In the genomic region with DNA sequence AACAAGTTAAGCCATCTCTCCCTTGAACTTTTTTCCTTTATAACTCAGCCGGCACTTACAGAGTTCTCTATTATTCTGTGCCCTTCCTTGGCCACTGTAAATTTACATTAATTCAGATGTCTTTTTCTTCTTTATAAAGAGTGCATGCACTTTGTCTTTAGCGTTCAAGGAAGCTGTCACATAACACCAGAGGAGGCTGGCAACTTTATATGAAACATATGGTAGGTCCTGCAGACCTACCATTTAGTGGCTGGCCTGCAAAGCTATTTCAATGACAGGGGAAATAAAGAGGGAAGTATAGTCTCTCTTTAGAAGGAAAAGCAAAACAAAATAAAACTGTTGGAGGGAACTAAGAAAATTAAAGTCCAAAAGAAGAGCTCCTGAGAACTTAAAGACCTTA, we compare ENCODE assay signal across 29 mouse cellular contexts.
DNase-seq lines count a peak whose midpoint lies in the region; ATAC-seq lines count a peak whose summit lies in the region.
"Had no signal": no experiment of that assay in that cellular context is flagged by ENCODE, and none has a peak within 500 bp of the region (broad histone marks: within the 10 kb centered on the region; RNA-seq: fewer than 3 reads in every experiment).

No protein-coding gene starts in this region.

- H3K27me3 ChIP-seq in embryonic facial prominence, embryonic 11.5 days (ENCODE audit: control insufficient read depth, insufficient read depth, low read length), result no peaks in the 10 kb centered on the region
- no peaks in the 10 kb centered on the region for H3K27me3 ChIP-seq in embryonic facial prominence, embryonic 10.5 days (replicated peaks; ENCODE audit: low read depth, poor library complexity, severe bottlenecking)
- H3K27me3 ChIP-seq: embryonic facial prominence, embryonic 12.5 days; embryonic facial prominence, embryonic 15.5 days; forebrain, embryonic 12.5 days; forebrain, embryonic 15.5 days; heart, embryonic 13.5 days; hindbrain, embryonic 12.5 days; hindbrain, embryonic 15.5 days; intestine, embryonic 15.5 days had no signal

- no peak overlapping the region for H3K9ac ChIP-seq in embryonic facial prominence, embryonic 11.5 days (replicated peaks; ENCODE audit: low read length)
- H3K9ac ChIP-seq: embryonic facial prominence, embryonic 12.5 days; embryonic facial prominence, embryonic 15.5 days; forebrain, embryonic 12.5 days; forebrain, embryonic 15.5 days; heart, embryonic 13.5 days; hindbrain, embryonic 12.5 days; hindbrain, embryonic 15.5 days; intestine, embryonic 15.5 days had no signal

- ATAC-seq in embryonic facial prominence, embryonic 11.5 days (replicated peaks; ENCODE audit: insufficient number of reproducible peaks, low FRiP score, low TSS enrichment, low read depth), result no peak; the same call in 1 of the 2 replicates
- ATAC-seq: CD4-positive, CD25-positive, alpha-beta regulatory T cell, adult 4 months; forebrain, embryonic 15.5 days; intestine, embryonic 15.5 days had no signal

- no peak overlapping the region for H3K4me2 ChIP-seq in embryonic facial prominence, embryonic 11.5 days (ENCODE audit: low read depth, low read length)
- H3K4me2 ChIP-seq: embryonic facial prominence, embryonic 12.5 days; embryonic facial prominence, embryonic 15.5 days; forebrain, embryonic 12.5 days; forebrain, embryonic 15.5 days; heart, embryonic 13.5 days; hindbrain, embryonic 12.5 days; hindbrain, embryonic 15.5 days; intestine, embryonic 15.5 days had no signal

- no peaks in the 10 kb centered on the region for H3K36me3 ChIP-seq in embryonic facial prominence, embryonic 11.5 days (replicated peaks; ENCODE audit: control insufficient read depth, insufficient read depth, low read depth, low read length)
- H3K36me3 ChIP-seq in embryonic facial prominence, embryonic 10.5 days (replicated peaks), result no peaks in the 10 kb centered on the region
- H3K36me3 ChIP-seq: embryonic facial prominence, embryonic 12.5 days; embryonic facial prominence, embryonic 15.5 days; forebrain, embryonic 12.5 days; forebrain, embryonic 15.5 days; heart, embryonic 10.5 days; heart, embryonic 13.5 days; hindbrain, embryonic 12.5 days; hindbrain, embryonic 15.5 days; intestine, embryonic 15.5 days had no signal

- H3K27ac ChIP-seq in embryonic facial prominence, embryonic 11.5 days (replicated peaks; ENCODE audit: low read depth, low read length), result no peak overlapping the region
- H3K27ac ChIP-seq in embryonic facial prominence, embryonic 10.5 days (replicated peaks), result no peak overlapping the region
- H3K27ac ChIP-seq: embryonic facial prominence, embryonic 12.5 days; embryonic facial prominence, embryonic 15.5 days; forebrain, embryonic 12.5 days; forebrain, embryonic 15.5 days; heart, adult 2 months; heart, embryonic 10.5 days; heart, embryonic 13.5 days; hindbrain, embryonic 12.5 days; hindbrain, embryonic 15.5 days; intestine, embryonic 15.5 days had no signal

- H3K4me3 ChIP-seq in embryonic facial prominence, embryonic 11.5 days (ENCODE audit: low read depth, low read length), result no peak overlapping the region
- no peak overlapping the region for H3K4me3 ChIP-seq in embryonic facial prominence, embryonic 10.5 days
- H3K4me3 ChIP-seq: embryonic facial prominence, embryonic 12.5 days; embryonic facial prominence, embryonic 15.5 days; erythroblast, embryonic 14.5 days; forebrain, embryonic 12.5 days; forebrain, embryonic 15.5 days; heart, adult 2 months; heart, embryonic 10.5 days; heart, embryonic 13.5 days; hindbrain, embryonic 12.5 days; hindbrain, embryonic 15.5 days; intestine, embryonic 15.5 days had no signal

- DNase-seq in embryonic facial prominence, embryonic 11.5 days (ENCODE audit: low spot score), result peak; percentile 58
- no peak for DNase-seq in embryonic facial prominence, embryonic 10.5 days (ENCODE audit: low spot score)
- DNase-seq in embryo, embryonic 10.5 days (ENCODE audit: low spot score), result peak; percentile 28
- DNase-seq in hindlimb bud, embryonic 11.5 days (ENCODE audit: extremely low spot score, low read depth, low spot score), result peak; percentile 33
- DNase-seq in mesoderm, embryonic 11.5 days (ENCODE audit: low read depth, low spot score), result peak; percentile 27
- DNase-seq in right cerebral cortex, postnatal 4 days, result no peak
- no peak for DNase-seq in B cell, adult 2 months
- DNase-seq: adrenal gland, adult 8-10 months; adrenal gland, postnatal 25 days; cerebellum, adult 18-20 months; cerebellum, adult 9-10 months; cerebellum, postnatal 14 days; gastrocnemius, postnatal 10 days; gastrocnemius, postnatal 36 days; heart, adult 2 months; heart, postnatal 14 days; heart, postnatal 4 days; kidney, adult 11 months had no signal

- 27% methylated on average over 2 of the region's 2 CpGs for WGBS in embryonic facial prominence, embryonic 11.5 days
- 41% methylated on average over 2 of the region's 2 CpGs for WGBS in embryonic facial prominence, embryonic 10.5 days

- no peaks in the 10 kb centered on the region for H3K4me1 ChIP-seq in embryonic facial prominence, embryonic 11.5 days (ENCODE audit: control insufficient read depth, insufficient read depth, low read length)
- H3K4me1 ChIP-seq in embryonic facial prominence, embryonic 10.5 days, result peaks cover 5% of the 10 kb centered on the region; the same call in 1 of the 2 replicates
- H3K4me1 ChIP-seq: embryonic facial prominence, embryonic 12.5 days; embryonic facial prominence, embryonic 15.5 days; forebrain, embryonic 12.5 days; forebrain, embryonic 15.5 days; heart, embryonic 10.5 days; heart, embryonic 13.5 days; hindbrain, embryonic 12.5 days; hindbrain, embryonic 15.5 days; intestine, embryonic 15.5 days had no signal

- H3K9me3 ChIP-seq in embryonic facial prominence, embryonic 11.5 days (replicated peaks; ENCODE audit: control insufficient read depth, low read length), result no peaks in the 10 kb centered on the region
- no peaks in the 10 kb centered on the region for H3K9me3 ChIP-seq in embryonic facial prominence, embryonic 10.5 days
- H3K9me3 ChIP-seq: embryonic facial prominence, embryonic 12.5 days; embryonic facial prominence, embryonic 15.5 days; forebrain, embryonic 12.5 days; forebrain, embryonic 15.5 days; heart, embryonic 10.5 days; heart, embryonic 13.5 days; hindbrain, embryonic 12.5 days; hindbrain, embryonic 15.5 days; intestine, embryonic 15.5 days had no signal

Comparison
In these comparisons a context has a peak if more than half of its experiments do, and no peak if none do; other contexts are left out.
1. DNase-seq: peak in embryonic facial prominence, embryonic 11.5 days (single experiment), embryo, embryonic 10.5 days (single experiment), hindlimb bud, embryonic 11.5 days (single experiment) and mesoderm, embryonic 11.5 days (single experiment); none in embryonic facial prominence, embryonic 10.5 days (single experiment), right cerebral cortex, postnatal 4 days (single experiment) and B cell, adult 2 months (0 of 2).